Mouse (Mus musculus) thymus, postnatal 14 days (tissue): ENCODE results near the gene Cpsf3.

Experiments used
- DNase-seq: peaks from one replicate; pipeline ENCODE4 v3.0.0; 2021

The Cpsf3 gene

DNA sequence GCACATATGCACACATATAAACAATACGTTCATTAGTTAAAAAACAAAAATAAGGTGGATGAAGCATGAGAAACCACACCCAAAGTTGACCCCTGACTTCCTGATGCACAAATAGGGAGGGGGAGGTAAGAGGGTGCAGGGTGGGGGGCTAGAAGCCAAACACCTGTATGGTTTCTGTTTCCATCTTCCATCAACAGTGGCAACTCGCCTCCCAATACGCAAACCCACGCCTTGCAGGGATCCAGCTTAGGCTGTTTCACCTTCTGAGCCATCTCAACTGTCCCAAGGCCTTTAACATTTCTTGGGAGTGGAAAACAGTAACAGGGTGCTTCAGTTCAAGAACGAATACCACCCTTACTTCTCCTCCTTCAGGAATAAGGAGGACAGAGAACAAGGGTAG is 52.0 kb downstream of the Cpsf3 start:
- no peak for DNase-seq

- no peak for DNase-seq
Observed at GRCm38 (mm10) chr12:21340674-21341073, 55.5 kb downstream of the Cpsf3 start.

- no peak for DNase-seq
Observed at GRCm38 (mm10) chr12:21346972-21347371, 61.8 kb downstream of the Cpsf3 start.

DNA sequence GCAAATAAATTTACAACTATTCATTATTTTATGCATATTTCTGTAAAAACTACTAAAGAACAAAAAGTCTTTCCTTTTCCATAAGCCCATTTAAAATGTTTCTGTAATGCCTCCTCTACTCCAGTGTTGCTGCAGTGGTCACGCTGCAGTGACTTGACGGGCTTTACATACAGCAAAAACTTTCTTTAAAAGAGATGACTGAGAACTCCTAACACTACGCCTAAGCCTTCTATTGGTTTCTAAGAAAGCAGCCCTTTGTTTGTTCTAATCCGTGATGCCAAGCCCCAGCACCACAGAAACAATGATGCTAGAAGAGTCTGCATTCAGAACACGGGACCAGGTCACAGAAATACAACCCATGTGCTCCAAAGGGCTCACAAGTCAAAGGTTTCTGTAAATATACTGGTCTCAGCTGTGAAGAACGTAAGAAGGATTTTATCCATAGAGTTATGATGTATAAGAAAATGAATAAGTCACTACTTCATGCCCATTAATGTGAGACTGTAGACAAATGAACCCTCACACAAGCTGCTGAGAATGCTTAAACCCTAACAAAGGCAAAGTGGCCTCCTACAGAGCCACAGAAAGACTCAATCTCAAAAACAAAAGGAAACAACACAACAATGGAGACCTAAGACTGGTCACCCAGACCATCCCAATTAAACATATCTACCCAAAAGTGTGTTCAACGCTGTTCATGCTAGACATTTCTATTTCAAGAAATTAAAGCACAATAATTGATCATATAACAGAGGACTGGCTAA is 65.1 kb downstream of the Cpsf3 start:
- no peak for DNase-seq

- DNase-seq = no peak
Observed at GRCm38 (mm10) chr12:21353681-21354080, 68.5 kb downstream of the Cpsf3 start.

DNA sequence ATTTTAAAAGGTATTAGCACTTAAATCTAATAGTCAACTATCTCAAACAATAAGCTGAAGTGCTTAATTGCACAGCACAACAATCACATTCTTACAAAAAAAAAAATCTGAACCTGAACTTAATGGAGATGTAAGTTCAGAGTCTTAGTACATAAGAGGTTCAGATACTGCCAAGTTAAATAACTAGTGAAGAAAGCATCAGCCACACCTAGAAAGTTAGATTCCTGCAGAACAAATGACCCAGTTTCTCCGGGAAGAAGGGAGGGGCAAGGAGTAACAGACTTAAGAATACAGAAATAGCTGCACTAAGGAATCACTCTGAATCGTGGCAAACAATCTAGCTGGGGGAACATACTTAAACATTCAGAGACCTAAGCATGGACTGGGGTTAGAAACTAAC is 77.5 kb downstream of the Cpsf3 start:
- no peak for DNase-seq

DNA sequence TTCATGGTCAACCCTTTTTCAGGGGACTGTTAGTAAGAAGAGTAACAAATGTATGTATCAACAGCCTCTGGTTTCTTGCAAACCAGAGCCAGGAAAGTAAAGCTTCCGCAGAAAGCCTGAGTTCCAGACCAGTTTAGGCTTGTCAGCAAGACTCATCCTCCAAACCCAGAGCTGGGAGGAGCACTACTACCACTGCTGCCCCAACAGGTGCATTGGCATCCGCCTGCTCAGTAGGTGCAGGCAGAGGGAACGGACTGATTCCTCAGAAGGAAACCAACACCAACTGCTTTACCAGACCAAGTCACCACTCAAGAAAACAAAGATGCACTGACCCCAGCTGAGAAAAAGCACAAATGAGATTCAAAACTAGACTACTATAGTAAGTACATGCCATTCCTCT is 78.0 kb downstream of the Cpsf3 start:
- DNase-seq = no peak
